Mouse (Mus musculus): Measurements from ENCODE around the gene Manba. TPM values are rescaled to one million over a fixed set of nuclear protein-coding genes. Genes with fewer than 3 reads are reported as not detected.
"Not testable (repeated sequence)": the region's sequence is repeated elsewhere in the genome, so short reads cannot be mapped to it uniquely, and the experiment has no call there.

Gene Manba
- polyA plus RNA-seq, 1 experiment from 2014 or later, result 5.6 TPM

DNA sequence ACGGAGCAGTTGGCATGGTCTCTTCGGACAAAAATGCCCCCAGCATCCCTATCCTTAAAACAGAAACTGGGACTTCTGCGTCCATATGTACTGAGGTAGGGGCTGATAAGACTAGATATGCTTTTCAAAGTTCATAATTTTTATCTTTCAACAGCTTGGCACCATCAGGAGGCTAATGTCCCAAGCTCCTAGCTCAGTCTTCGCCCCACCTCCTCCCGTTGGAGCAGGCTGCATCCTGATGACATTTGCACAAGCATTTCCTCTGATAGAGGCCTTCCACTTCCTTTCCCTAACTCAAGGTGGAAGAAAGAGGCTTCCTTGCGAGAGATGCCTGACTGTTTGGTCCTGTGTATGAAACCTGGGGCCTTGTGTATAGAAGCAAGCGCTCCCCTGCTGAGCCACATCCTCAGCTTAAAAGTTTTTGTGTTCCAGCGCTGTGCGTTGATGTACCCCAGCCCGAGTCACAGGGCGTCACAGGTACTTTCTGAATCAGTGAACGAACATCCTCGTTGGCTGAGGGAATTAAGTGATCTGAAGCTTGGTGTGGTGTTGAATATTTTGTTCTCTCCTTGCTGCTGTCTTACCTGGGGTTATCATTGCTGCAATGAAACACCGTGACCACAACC, 28.5 kb downstream of the Manba start:
- Histone ChIP-seq H3K4me1 (replicated peaks) (peaks cover 8% of the 10 kb centered on the region), H3K4me2 (no peak overlapping the region), H3K9ac (no peak overlapping the region), H3K27me3 (no peaks in the 10 kb centered on the region), H3K9me3 (no peaks in the 10 kb centered on the region), H3K4me3 (no peak overlapping the region), H3K36me3 (no peaks in the 10 kb centered on the region), H3K27ac (no peak overlapping the region)
- WGBS, result 78% methylated on average over 14 of the region's 14 CpGs
- 0 out of 2 replicates have a peak, but pooled peaks have one; percentile 8 for ATAC-seq (ENCODE audit: low FRiP score)

DNA sequence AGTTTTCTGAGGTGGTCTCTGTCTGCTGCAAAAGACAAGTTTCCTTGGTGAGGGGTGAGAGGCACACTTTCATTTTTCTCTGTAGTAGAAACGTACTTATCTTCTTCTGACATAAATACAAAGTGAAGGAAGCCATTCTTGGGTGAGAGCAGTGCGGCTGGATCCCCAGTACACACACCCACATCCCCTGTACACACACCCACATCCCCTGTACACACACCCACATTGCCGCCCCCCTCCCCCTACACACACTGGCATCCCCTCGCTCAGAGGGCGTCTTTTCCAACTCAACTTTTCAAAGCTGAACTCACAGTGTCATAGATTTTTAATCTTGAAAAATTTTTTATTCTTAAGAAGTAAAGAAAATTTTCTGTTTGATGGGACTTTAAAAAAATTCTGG, 29.8 kb downstream of the Manba start:
- Histone ChIP-seq H3K27me3 (no peaks in the 10 kb centered on the region), H3K9ac (no peak overlapping the region), H3K9me3 (no peaks in the 10 kb centered on the region), H3K4me1 (replicated peaks) (peaks cover 8% of the 10 kb centered on the region), H3K27ac (no peak overlapping the region), H3K36me3 (no peaks in the 10 kb centered on the region), H3K4me2 (no peak overlapping the region), H3K4me3 (no peak overlapping the region)
- ATAC-seq (ENCODE audit: low FRiP score), result no peak
- 86% methylated on average over 5 of the region's 5 CpGs for WGBS

DNA sequence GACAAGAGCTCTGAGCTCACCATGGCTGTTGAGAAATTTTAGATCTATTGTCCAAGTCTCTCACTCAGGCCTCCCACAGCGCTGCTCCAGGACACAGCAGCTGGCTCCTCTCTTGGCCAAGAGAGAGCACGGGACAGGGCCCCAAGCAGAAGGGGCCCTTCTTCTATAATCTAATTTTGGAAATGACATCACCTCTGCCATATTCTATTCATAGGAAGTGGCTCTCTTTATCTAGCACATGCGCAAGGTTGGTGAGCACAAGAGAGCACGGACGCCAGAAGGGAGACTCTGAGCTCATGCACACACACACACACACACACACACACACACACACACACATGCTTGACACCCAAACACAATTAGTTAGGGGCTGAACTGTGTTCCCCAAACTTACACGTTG, 31.5 kb downstream of the Manba start:
- no peaks in the 10 kb centered on the region for H3K9me3 ChIP-seq
- H3K4me2 ChIP-seq, result no peak overlapping the region
- H3K4me3 ChIP-seq, result no peak overlapping the region
- H3K27me3 ChIP-seq, result no peaks in the 10 kb centered on the region
- ATAC-seq (ENCODE audit: low FRiP score), result no peak
- no peak overlapping the region for H3K9ac ChIP-seq
- 63% methylated on average over 6 of the region's 6 CpGs for WGBS
- no peak overlapping the region for H3K27ac ChIP-seq
- H3K36me3 ChIP-seq, result no peaks in the 10 kb centered on the region
- H3K4me1 ChIP-seq (replicated peaks), result peaks cover 8% of the 10 kb centered on the region

DNA sequence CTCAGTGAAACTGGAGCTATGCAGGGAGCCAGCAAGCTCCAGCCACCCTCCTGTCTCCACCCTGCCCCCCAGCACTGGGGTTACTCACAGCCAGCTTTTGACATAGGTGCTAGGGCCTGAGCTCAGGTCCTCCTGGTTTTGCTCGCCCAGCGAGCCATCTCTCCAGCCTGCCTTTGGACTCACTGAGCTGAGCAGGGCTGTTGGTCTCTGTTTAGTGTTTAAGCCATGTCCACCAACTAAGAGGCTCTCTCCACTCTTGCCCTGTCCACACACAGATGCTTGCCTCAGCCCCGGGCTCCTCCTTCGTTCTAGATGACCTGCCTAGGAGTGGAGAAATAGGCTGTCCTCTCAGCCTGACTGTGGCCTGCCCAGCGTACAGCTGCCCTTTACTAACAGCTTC, 33.5 kb downstream of the Manba start:
- Histone ChIP-seq H3K9ac (no peak overlapping the region; the same call in 1 of the 2 replicates), H3K4me2 (no peak overlapping the region), H3K27ac (no peak overlapping the region), H3K36me3 (no peaks in the 10 kb centered on the region), H3K9me3 (no peaks in the 10 kb centered on the region), H3K4me3 (no peak overlapping the region), H3K4me1 (replicated peaks) (no peaks in the 10 kb centered on the region), H3K27me3 (no peaks in the 10 kb centered on the region)
- WGBS, result 87% methylated on average over 5 of the region's 5 CpGs
- ATAC-seq (ENCODE audit: low FRiP score), result no peak

DNA sequence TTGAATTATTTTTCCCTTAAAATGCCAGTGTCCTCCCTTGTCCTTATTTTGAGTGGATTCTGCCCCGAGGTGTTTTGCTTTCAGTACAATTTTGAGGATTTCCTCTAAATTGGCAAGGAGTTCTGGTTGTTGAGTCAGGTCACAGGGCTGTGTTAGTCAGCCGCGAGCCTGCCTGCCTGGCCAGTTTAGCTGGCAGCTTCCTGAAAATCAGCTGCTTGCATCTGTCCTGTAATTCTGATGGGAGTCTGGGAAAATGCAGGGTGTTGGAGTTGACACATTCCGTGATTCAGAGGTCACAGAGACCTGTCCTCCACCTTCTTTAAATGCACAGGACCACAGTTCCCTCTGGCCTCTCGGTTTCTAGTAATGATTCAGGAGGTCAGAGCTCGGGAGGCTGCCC, 34.2 kb downstream of the Manba start:
- Histone ChIP-seq H3K4me3 (no peak overlapping the region), H3K4me2 (no peak overlapping the region), H3K27ac (no peak overlapping the region), H3K36me3 (no peaks in the 10 kb centered on the region), H3K9me3 (no peaks in the 10 kb centered on the region), H3K4me1 (replicated peaks) (no peaks in the 10 kb centered on the region), H3K9ac (no peak overlapping the region), H3K27me3 (no peaks in the 10 kb centered on the region)
- WGBS, result 73% methylated on average over 6 of the region's 6 CpGs
- ATAC-seq (ENCODE audit: low FRiP score), result no peak

DNA sequence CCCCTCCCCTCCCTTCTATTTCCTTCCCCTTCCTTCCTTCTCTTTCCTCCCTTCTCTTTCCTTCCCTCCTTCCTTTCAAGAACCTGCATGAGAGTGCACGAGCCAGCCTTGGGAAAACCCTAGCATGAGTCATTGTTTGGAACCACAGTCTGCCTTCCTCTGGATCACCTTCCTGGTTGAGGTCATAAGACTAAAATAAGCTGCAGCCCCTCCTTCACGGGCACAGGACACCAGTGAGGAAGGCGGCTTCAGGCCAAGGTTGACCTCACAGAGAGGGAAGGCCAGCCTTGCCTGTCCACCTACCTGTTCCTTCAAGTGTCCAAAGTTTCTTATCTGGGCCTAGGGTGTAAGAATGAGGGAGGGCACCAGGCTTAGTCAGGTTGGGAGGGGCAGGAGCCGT, 36.6 kb downstream of the Manba start:
- H3K9ac ChIP-seq, result no peak overlapping the region
- no peaks in the 10 kb centered on the region for H3K36me3 ChIP-seq
- H3K4me3 ChIP-seq, result no peak overlapping the region
- H3K27ac ChIP-seq, result no peak overlapping the region
- H3K9me3 ChIP-seq, result no peaks in the 10 kb centered on the region
- no peaks in the 10 kb centered on the region for H3K27me3 ChIP-seq
- WGBS, result 65% methylated on average over 4 of the region's 4 CpGs
- H3K4me2 ChIP-seq, result no peak overlapping the region
- ATAC-seq (ENCODE audit: low FRiP score), result no peak
- no peaks in the 10 kb centered on the region for H3K4me1 ChIP-seq (replicated peaks)

DNA sequence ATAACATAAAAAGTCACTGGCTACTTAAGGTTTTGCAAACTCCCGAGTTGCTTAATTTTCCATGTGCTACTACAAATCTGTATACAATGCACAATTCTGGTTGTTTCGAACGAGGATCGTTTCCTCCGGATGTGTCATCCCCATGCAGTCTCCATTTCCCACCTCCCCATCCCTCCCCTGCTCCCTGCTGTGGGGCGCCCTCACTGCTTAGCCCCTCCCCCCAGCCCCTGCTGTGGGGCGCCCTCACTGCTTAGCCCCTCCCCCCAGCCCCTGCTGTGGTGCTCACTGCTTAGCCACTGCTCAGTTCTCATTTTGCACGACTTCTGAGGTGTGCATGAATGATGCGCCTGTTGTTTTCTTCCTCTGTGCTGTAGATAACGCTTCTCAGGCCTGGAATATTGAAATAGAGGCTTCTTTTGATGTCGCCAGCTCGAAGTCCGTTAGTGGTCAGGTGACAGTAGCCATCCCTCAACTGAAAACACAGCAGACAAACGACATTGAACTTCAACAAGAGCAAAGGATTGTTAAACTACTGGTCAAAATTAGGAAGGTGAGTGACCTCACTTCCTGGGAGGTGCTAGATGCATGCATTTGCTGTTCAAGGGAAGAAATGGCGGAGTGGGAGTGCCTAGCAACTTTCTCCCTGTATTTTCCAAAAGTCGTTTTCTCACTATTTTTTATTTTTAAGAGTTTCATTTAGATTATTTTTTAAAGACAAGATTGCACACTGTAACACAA, 37.4 kb downstream of the Manba start:
- Histone ChIP-seq H3K4me3 (no peak overlapping the region), H3K9me3 (no peaks in the 10 kb centered on the region), H3K36me3 (no peaks in the 10 kb centered on the region; the same call in 1 of the 2 replicates), H3K27ac (no peak overlapping the region), H3K9ac (no peak overlapping the region), H3K27me3 (no peaks in the 10 kb centered on the region), H3K4me2 (peak overlapping the region; percentile 13; the same call in 1 of the 2 replicates), H3K4me1 (replicated peaks) (no peaks in the 10 kb centered on the region)
- WGBS, result 68% methylated on average over 16 of the region's 16 CpGs
- no peak for ATAC-seq (ENCODE audit: low FRiP score)

DNA sequence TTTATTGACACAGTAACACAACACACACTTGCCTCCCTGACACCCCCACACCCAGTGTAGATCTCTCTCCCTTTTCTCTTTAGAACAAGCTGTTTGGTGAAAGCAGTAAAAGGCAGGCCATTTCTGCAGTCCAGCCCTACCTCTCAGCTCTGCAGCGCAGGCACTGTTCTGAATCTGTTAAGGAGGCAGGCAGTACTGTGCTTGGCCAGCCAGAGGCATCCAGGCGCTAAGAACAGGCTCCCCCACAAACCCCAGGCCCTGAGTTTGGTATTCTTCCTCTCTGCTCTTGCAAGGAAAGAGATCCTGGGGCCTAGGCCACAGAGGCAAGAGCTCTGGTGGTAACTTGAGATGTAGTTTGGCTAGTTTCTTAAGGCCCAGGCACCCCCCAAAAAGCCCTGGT, 39.5 kb downstream of the Manba start:
- H3K4me2 ChIP-seq; H3K36me3 ChIP-seq; H3K27ac ChIP-seq; H3K4me3 ChIP-seq; H3K4me1 ChIP-seq (replicated peaks); H3K9ac ChIP-seq; ATAC-seq (ENCODE audit: low FRiP score); H3K27me3 ChIP-seq; H3K9me3 ChIP-seq: not testable (repeated sequence)
- 34% methylated on average over 2 of the region's 2 CpGs for WGBS

DNA sequence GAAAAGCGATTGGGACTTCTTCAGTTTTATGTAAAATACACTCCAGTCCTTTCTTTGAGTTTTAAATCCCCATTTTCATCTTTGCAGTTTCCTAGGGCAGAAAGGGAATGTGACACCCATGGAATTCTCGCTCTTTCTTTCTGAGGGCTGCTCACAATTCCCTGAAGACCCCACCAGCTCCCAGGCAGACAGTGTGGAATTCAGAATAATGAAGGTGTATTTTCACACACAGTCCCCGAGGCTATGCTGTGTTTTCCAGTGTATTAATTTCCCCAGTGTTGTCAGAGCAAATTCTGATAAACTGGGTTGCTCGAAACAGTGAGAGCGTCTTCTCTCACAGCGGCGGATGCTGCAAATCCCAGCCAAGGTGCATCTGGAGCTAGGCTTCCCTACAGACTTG, 44.3 kb downstream of the Manba start:
- H3K36me3 ChIP-seq, result no peaks in the 10 kb centered on the region; the same call in 1 of the 2 replicates
- H3K9ac ChIP-seq, result no peak overlapping the region
- WGBS, result 73% methylated on average over 7 of the region's 7 CpGs
- H3K27ac ChIP-seq, result 0 out of 2 replicates have a peak overlapping the region, but pooled peaks have one; percentile 8
- H3K4me2 ChIP-seq, result no peak overlapping the region
- H3K4me3 ChIP-seq, result no peak overlapping the region
- no peaks in the 10 kb centered on the region for H3K9me3 ChIP-seq
- H3K4me1 ChIP-seq (replicated peaks), result no peaks in the 10 kb centered on the region
- no peak for ATAC-seq (ENCODE audit: low FRiP score)
- H3K27me3 ChIP-seq, result no peaks in the 10 kb centered on the region

DNA sequence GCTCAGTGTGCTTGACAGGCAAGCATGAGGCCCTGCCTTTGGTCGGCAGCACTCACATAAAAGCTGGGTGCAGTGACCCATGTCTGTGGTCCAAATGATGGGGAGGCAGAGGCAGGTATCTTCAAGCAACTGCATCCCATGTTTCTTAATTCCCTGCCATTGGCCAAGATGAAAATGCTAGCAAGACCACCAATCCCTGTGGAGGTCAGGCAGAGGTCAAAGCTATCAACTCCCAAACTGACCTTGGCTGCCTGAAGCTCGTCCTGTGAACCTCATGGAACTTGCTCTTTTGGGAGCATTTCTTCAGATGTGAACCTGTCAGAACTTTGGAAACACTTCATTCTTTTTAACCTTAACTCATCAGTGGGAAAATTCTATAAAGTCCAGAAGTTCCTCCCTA, 46.4 kb downstream of the Manba start:
- no peak overlapping the region for H3K4me2 ChIP-seq
- no peak overlapping the region for H3K9ac ChIP-seq
- no peak for ATAC-seq (ENCODE audit: low FRiP score)

DNA sequence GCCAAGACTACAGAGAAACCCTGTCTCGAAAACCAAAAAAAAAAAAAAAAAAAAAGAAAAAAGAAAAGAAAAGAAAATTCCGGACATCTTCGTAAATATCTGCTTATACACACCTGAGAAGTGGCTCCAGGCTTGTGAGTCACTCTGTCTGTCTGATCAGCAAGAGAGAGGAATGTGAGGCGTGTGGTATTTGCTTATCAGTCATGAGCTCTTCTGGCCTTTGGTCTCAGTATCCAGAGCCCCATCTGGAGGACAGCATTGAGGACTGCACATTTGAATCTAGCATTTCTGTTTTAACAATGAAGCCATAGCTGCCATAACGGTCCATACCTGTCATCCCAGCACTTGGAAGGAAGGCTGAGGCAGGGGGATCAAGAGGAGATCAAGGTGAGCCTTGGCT, 48.7 kb downstream of the Manba start:
- Histone ChIP-seq H3K4me1 (replicated peaks) (no peaks in the 10 kb centered on the region), H3K36me3 (no peaks in the 10 kb centered on the region), H3K4me3 (no peak overlapping the region), H3K27ac (no peak overlapping the region), H3K9me3 (no peaks in the 10 kb centered on the region), H3K4me2 (no peak overlapping the region), H3K9ac (no peak overlapping the region), H3K27me3 (no peaks in the 10 kb centered on the region)
- no peak for ATAC-seq (ENCODE audit: low FRiP score)
- 85% methylated on average over 4 of the region's 5 CpGs for WGBS

More for the DNA sequence above, 46.4 kb downstream of the Manba start:
- Histone ChIP-seq H3K4me3 (no peak overlapping the region), H3K4me1 (replicated peaks) (no peaks in the 10 kb centered on the region), H3K27me3 (no peaks in the 10 kb centered on the region), H3K36me3 (no peaks in the 10 kb centered on the region; the same call in 1 of the 2 replicates), H3K27ac (no peak overlapping the region), H3K9me3 (no peaks in the 10 kb centered on the region)
- WGBS, result 66% methylated on average over 2 of the region's 2 CpGs

DNA sequence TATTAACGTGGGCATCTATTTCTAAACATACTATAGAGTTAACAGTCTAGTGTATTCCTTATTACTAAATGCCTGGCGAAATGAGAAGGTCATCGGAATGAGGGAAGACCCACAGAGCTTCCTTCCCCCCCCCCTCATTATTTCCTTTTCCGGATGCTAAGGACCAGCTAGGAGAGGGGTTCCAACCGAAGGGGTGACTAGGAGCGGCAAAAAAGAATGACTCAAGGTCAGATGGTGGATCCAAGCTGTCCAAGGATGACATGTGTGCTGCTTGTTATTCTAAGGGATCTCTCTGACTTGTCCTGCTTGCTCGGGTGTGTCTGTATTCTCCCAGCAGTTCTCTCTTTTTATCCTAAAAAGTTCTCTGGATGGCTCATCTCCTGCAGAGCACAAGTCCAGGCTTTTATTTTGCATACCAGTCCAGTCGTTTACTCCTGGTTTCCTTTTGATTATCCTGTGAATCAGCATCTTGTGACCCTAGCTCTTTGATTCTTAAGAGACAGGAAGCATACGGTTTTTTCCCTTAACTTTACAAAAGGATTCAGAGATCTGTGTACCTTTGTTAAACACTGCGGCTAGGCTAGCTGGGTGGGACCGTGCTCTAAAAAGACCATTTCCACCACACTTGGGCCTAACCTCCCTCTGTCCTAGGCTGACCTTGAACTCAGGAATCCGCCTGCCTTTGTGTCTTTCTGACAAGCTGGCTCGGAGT, 61.0 kb downstream of the Manba start:
- Histone ChIP-seq H3K4me3 (no peak overlapping the region), H3K4me2 (no peak overlapping the region), H3K36me3 (no peaks in the 10 kb centered on the region), H3K4me1 (replicated peaks) (no peaks in the 10 kb centered on the region), H3K27ac (no peak overlapping the region), H3K9ac (no peak overlapping the region), H3K27me3 (no peaks in the 10 kb centered on the region), H3K9me3 (no peaks in the 10 kb centered on the region)
- ATAC-seq (ENCODE audit: low FRiP score), result no peak
- WGBS, result 60% methylated on average over 13 of the region's 13 CpGs

Measured in hindbrain, embryonic 13.5 days (tissue).